Mouse (Mus musculus): Measurements from ENCODE around the gene Paf1. TPM values are rescaled to one million over a fixed set of nuclear protein-coding genes. Genes with fewer than 3 reads are reported as not detected.
A peak's percentile ranks its signal among the peaks of the same experiment; 100 is the strongest.

The Paf1 gene
- polyA plus RNA-seq, 1 experiment: 78.4 TPM

DNA sequence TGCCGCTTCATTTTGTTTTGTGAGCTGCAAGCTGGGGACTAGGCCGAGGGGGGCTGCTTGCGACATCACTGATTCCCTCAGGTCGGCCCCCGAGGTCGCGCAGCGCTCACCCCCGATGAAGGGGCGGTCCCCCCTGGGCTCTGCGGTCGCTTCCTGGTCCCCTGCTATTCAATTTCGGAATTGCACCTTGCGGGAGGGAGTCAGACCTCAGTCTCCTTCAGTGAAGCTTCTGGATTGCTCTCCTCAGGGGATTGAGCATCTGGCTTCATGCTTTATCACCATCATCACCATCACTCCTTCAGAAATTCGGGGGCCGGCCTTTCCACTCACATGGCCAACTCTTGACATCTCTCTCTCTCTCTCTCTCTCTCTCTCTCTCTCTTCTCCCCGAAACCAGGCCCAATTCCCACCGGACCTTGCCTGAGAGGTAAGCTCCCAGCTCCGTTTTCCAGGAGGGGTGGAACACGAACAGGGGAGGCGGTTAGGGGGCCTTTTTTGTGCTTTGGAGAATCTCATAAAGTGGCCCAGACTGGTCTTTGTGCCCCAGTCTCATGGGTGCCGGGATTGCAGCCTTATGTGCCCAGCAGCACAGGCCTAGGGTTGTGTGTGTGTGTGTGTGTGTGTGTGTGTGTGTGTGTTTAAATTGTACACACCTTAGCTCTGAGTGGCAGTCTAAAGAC lies 661 bp downstream of the Paf1 start:
- H3K4me3 ChIP-seq (ENCODE audit: insufficient read depth, low read depth, low read length): peak overlapping the region; percentile 87
- WGBS: 5% methylated on average over 22 of the region's 22 CpGs
- H3K4me1 ChIP-seq (ENCODE audit: control insufficient read depth, insufficient read depth, low read length): peaks cover 6% of the 10 kb centered on the region; the same call in 1 of the 2 replicates
- no peaks in the 10 kb centered on the region for H3K27me3 ChIP-seq (replicated peaks; ENCODE audit: control insufficient read depth, insufficient read depth, low read length)
- DNase-seq: no peak
- H3K27ac ChIP-seq (ENCODE audit: insufficient read depth, low read depth, low read length): 0 out of 2 replicates have a peak overlapping the region, but pooled peaks have one; percentile 17
- no peak for TF ChIP-seq POLR2A (IDR thresholded peaks at IDR 0.05; ENCODE audit: low read depth, low read length)
- TF ChIP-seq CTCF (conservative IDR thresholded peaks at IDR 0.05; ENCODE audit: insufficient read depth, insufficient read length, low read depth, low read length): no peak
- peaks cover 5% of the 10 kb centered on the region for H3K36me3 ChIP-seq (ENCODE audit: control insufficient read depth, insufficient read depth, low read length)

GRCm38 (mm10) chr7:28395425-28395824 lies 2.7 kb downstream of the Paf1 start:
- peaks cover 5% of the 10 kb centered on the region for H3K36me3 ChIP-seq (ENCODE audit: control insufficient read depth, insufficient read depth, low read length)
- 93% methylated on average over 4 of the region's 4 CpGs for WGBS
- peaks cover 6% of the 10 kb centered on the region; the same call in 1 of the 2 replicates for H3K4me1 ChIP-seq (ENCODE audit: control insufficient read depth, insufficient read depth, low read length)

DNA sequence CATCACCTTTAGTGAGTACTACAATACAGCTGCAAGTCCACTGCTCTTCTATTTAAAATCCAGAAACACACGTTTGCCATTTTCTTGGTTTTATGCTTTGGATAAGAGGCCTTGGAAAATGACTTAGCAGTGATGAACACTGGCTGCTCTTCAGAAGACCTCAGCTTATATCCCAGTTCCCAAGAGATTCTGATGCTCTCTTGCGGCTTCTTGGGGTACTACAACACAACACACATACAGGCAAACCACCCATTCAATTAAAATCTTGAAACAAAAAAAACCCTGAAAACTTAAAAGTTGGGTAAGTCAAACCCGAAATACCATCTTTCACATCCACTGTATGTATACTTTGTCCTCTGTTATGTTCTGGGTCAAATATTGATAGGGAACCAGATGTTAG lies 5.2 kb downstream of the Paf1 start:
- DNase-seq: peak; percentile 42

More at GRCm38 (mm10) chr7:28395425-28395824, 2.7 kb downstream of the Paf1 start:
- Histone ChIP-seq H3K4me3 (ENCODE audit: insufficient read depth, low read depth, low read length) (no peak overlapping the region), H3K27ac (ENCODE audit: insufficient read depth, low read depth, low read length) (no peak overlapping the region), H3K27me3 (replicated peaks; ENCODE audit: control insufficient read depth, insufficient read depth, low read length) (no peaks in the 10 kb centered on the region)
- no peak for DNase-seq
- TF ChIP-seq POLR2A (IDR thresholded peaks at IDR 0.05; ENCODE audit: low read depth, low read length) (no peak), CTCF (conservative IDR thresholded peaks at IDR 0.05; ENCODE audit: insufficient read depth, insufficient read length, low read depth, low read length) (no peak)

GRCm38 (mm10) chr7:28398696-28399340 lies 6.1 kb downstream of the Paf1 start:
- Histone ChIP-seq H3K36me3 (ENCODE audit: control insufficient read depth, insufficient read depth, low read length) (peaks cover 5% of the 10 kb centered on the region), H3K4me1 (ENCODE audit: control insufficient read depth, insufficient read depth, low read length) (peaks cover 2% of the 10 kb centered on the region; the same call in 1 of the 2 replicates), H3K4me3 (ENCODE audit: insufficient read depth, low read depth, low read length) (no peak overlapping the region), H3K27me3 (replicated peaks; ENCODE audit: control insufficient read depth, insufficient read depth, low read length) (no peaks in the 10 kb centered on the region), H3K27ac (ENCODE audit: insufficient read depth, low read depth, low read length) (no peak overlapping the region)
- no peak for DNase-seq
- no peak for TF ChIP-seq CTCF (conservative IDR thresholded peaks at IDR 0.05; ENCODE audit: insufficient read depth, insufficient read length, low read depth, low read length)
- no peak for TF ChIP-seq POLR2A (IDR thresholded peaks at IDR 0.05; ENCODE audit: low read depth, low read length)
- 91% methylated on average over 10 of the region's 10 CpGs for WGBS

More for the DNA sequence above, 5.2 kb downstream of the Paf1 start:
- Histone ChIP-seq H3K4me1 (ENCODE audit: control insufficient read depth, insufficient read depth, low read length) (peaks cover 2% of the 10 kb centered on the region; the same call in 1 of the 2 replicates), H3K36me3 (ENCODE audit: control insufficient read depth, insufficient read depth, low read length) (peaks cover 5% of the 10 kb centered on the region), H3K4me3 (ENCODE audit: insufficient read depth, low read depth, low read length) (no peak overlapping the region), H3K27me3 (replicated peaks; ENCODE audit: control insufficient read depth, insufficient read depth, low read length) (no peaks in the 10 kb centered on the region), H3K27ac (ENCODE audit: insufficient read depth, low read depth, low read length) (no peak overlapping the region)
- TF ChIP-seq POLR2A (IDR thresholded peaks at IDR 0.05; ENCODE audit: low read depth, low read length): no peak
- TF ChIP-seq CTCF (conservative IDR thresholded peaks at IDR 0.05; ENCODE audit: insufficient read depth, insufficient read length, low read depth, low read length): no peak
- 61% methylated on average over 3 of the region's 3 CpGs for WGBS

- H3K4me1 ChIP-seq (ENCODE audit: control insufficient read depth, insufficient read depth, low read length): peaks cover 2% of the 10 kb centered on the region; the same call in 1 of the 2 replicates
- H3K27ac ChIP-seq (ENCODE audit: insufficient read depth, low read depth, low read length): no peak overlapping the region
- no peak for DNase-seq
- H3K4me3 ChIP-seq (ENCODE audit: insufficient read depth, low read depth, low read length): no peak overlapping the region
- no peaks in the 10 kb centered on the region for H3K27me3 ChIP-seq (replicated peaks; ENCODE audit: control insufficient read depth, insufficient read depth, low read length)
- peaks cover 5% of the 10 kb centered on the region for H3K36me3 ChIP-seq (ENCODE audit: control insufficient read depth, insufficient read depth, low read length)
- no peak for TF ChIP-seq CTCF (conservative IDR thresholded peaks at IDR 0.05; ENCODE audit: insufficient read depth, insufficient read length, low read depth, low read length)
- no peak for TF ChIP-seq POLR2A (IDR thresholded peaks at IDR 0.05; ENCODE audit: low read depth, low read length)
- WGBS: 100% methylated on average over 1 of the region's 1 CpGs
These were observed 8.3 kb downstream of the Paf1 start for GRCm38 (mm10) chr7:28401030-28401429.

DNA sequence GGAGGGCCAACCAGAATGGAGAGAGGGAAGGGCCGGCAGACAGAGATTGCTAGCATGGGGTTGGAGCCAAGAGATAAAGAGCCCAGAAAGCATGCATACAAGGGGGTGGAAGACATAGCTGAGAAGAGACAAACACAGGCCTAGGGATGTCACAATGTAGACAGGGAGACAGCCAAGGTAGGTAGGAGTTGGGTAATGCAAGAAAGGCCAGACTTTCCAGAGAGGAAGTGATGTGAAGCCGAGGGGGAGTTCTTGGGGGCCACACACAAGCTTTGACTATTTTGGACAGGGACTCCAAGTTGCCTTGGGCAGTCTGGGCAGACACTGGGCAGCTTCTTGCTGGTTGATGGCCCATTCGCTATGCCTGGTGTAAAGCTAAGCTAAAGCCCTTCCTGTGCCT lies 9.2 kb downstream of the Paf1 start:
- TF ChIP-seq CTCF (conservative IDR thresholded peaks at IDR 0.05; ENCODE audit: insufficient read depth, insufficient read length, low read depth, low read length) (no peak), POLR2A (IDR thresholded peaks at IDR 0.05; ENCODE audit: low read depth, low read length) (no peak)
- DNase-seq: no peak
- Histone ChIP-seq H3K27me3 (replicated peaks; ENCODE audit: control insufficient read depth, insufficient read depth, low read length) (no peaks in the 10 kb centered on the region), H3K36me3 (ENCODE audit: control insufficient read depth, insufficient read depth, low read length) (peaks cover 1% of the 10 kb centered on the region; the same call in 1 of the 2 replicates), H3K4me1 (ENCODE audit: control insufficient read depth, insufficient read depth, low read length) (peaks cover 2% of the 10 kb centered on the region; the same call in 1 of the 2 replicates), H3K27ac (ENCODE audit: insufficient read depth, low read depth, low read length) (no peak overlapping the region), H3K4me3 (ENCODE audit: insufficient read depth, low read depth, low read length) (no peak overlapping the region)
- 78% methylated on average over 3 of the region's 3 CpGs for WGBS
